Mouse (Mus musculus): ENCODE results near the gene Uck1.
"Not testable (repeated sequence)": the region's sequence is repeated elsewhere in the genome, so short reads cannot be mapped to it uniquely, and the experiment has no call there.

Uck1 gene

GRCm38 (mm10) chr2:32259657-32260417 lies at the start of gene Uck1:
Gene Uck1 (minus strand): TSS chr2:32260159.
- DNase-seq (ENCODE audit: low read depth, low spot score), result peak; percentile 93

- DNase-seq (ENCODE audit: low read depth, low spot score), result no peak
Measured at GRCm38 (mm10) chr2:32308870-32309568, 49.1 kb upstream of the Uck1 start.

GRCm38 (mm10) chr2:32307941-32308760 lies 48.2 kb upstream of the Uck1 start:
- DNase-seq (ENCODE audit: low read depth, low spot score), result no peak

- no peak for DNase-seq (ENCODE audit: low read depth, low spot score)
Measured at GRCm38 (mm10) chr2:32307247-32307798, 47.4 kb upstream of the Uck1 start.

GRCm38 (mm10) chr2:32306176-32306575 lies 46.2 kb upstream of the Uck1 start:
- no peak for DNase-seq (ENCODE audit: low read depth, low spot score)

GRCm38 (mm10) chr2:32305668-32306067 lies 45.7 kb upstream of the Uck1 start:
- DNase-seq (ENCODE audit: low read depth, low spot score), result no peak

GRCm38 (mm10) chr2:32304145-32304832 lies 44.3 kb upstream of the Uck1 start:
- no peak for DNase-seq (ENCODE audit: low read depth, low spot score)

GRCm38 (mm10) chr2:32302952-32303351 lies 43.0 kb upstream of the Uck1 start:
- DNase-seq (ENCODE audit: low read depth, low spot score), result no peak

GRCm38 (mm10) chr2:32299469-32299868 lies 39.5 kb upstream of the Uck1 start:
- DNase-seq (ENCODE audit: low read depth, low spot score), result no peak

- DNase-seq (ENCODE audit: low read depth, low spot score), result not testable (repeated sequence)
Measured at GRCm38 (mm10) chr2:32295842-32296241, 35.9 kb upstream of the Uck1 start.

- no peak for DNase-seq (ENCODE audit: low read depth, low spot score)
Measured at GRCm38 (mm10) chr2:32295285-32295684, 35.3 kb upstream of the Uck1 start.

GRCm38 (mm10) chr2:32294348-32294747 lies 34.4 kb upstream of the Uck1 start:
- DNase-seq (ENCODE audit: low read depth, low spot score), result peak; percentile 89

GRCm38 (mm10) chr2:32289578-32289977 lies 29.6 kb upstream of the Uck1 start:
- DNase-seq (ENCODE audit: low read depth, low spot score), result no peak

GRCm38 (mm10) chr2:32288371-32288931 lies 28.5 kb upstream of the Uck1 start:
- no peak for DNase-seq (ENCODE audit: low read depth, low spot score)

GRCm38 (mm10) chr2:32287923-32288367 lies 28.0 kb upstream of the Uck1 start, which contains the start of gene Swi5:
Gene Swi5 (minus strand): TSS chr2:32288075.
- DNase-seq (ENCODE audit: low read depth, low spot score), result peak; percentile 100

GRCm38 (mm10) chr2:32287334-32287840 lies 27.4 kb upstream of the Uck1 start, which contains the start of gene Golga2:
Gene Golga2 (plus strand): TSS chr2:32287384.
- no peak for DNase-seq (ENCODE audit: low read depth, low spot score)

GRCm38 (mm10) chr2:32283986-32284385 lies 24.0 kb upstream of the Uck1 start:
- DNase-seq (ENCODE audit: low read depth, low spot score), result no peak

- DNase-seq (ENCODE audit: low read depth, low spot score), result peak; percentile 67
Measured at GRCm38 (mm10) chr2:32282727-32283126, 22.8 kb upstream of the Uck1 start.

GRCm38 (mm10) chr2:32282289-32282688 lies 22.3 kb upstream of the Uck1 start:
- no peak for DNase-seq (ENCODE audit: low read depth, low spot score)

- no peak for DNase-seq (ENCODE audit: low read depth, low spot score)
Measured at GRCm38 (mm10) chr2:32275823-32276222, 15.9 kb upstream of the Uck1 start.
